Mouse (Mus musculus): ENCODE data around the gene Klhl12.
"Not testable (repeated sequence)": the region's sequence is repeated elsewhere in the genome, so short reads cannot be mapped to it uniquely, and the experiment has no call there.

Gene Klhl12

DNA sequence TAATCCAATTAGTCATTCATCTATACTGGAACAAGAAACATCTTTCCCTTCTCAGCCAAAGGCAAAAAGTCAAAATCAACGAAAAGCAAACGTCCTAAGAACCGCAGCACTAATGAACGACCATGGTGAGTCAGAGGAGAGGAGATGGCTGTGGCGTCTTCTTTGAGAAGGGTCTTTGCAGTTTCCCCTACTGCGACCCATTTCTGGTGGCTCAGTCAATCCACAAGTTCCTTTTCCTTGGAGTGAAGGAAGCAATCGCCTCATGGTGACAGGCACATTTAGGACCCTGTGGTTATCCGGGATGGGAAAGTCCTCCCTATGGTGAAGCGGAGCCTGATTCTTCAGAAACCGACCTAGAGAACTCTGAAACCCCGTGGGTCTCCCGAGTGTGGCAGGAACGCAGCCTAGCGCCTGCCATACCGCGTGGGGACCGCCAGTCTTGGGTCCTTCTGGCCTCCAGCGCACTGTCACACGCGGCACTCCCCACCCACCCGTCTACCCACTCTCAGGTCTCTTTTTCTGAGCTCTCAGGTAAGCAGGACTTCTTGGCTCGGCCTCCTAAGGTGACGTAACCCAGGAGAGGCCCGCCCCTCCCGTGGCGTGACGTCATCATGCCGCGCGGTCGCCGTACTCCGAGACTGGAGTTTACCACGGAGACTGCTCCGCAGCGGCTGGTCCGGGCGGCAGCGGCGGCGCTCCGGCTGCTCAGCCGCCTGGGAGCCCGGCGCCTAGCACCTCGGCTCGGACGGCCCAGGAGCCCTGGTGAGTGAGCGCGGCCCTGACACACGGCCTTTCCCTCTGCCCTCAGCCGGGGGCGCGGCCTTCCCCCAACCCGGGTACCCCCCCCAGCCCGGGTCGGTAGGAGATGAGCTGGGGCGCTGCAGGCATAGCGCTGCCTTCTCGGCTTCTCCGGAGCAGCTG lies at the start of gene Klhl12:
Gene Klhl12, plus strand, starts transcription at position 628 of the 921 bp plus-strand sequence.
- peak; percentile 97 for DNase-seq

DNA sequence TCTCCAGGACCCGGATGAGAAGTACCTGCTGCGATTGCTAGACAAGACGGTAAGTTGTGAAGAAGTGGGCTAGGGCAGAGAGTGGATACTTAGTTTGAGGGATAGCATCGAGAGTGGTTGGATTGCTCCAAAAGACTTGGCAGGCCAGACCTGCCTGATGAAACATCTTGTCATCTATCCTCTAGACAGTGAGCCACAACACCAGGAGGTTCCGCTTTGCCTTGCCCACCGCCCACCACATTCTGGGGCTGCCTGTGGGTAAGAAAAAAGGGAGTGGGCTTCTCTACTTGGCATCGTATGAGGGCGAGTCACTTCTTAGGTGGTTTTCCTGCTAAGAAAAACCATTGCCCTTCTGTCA lies 48.9 kb upstream of the Klhl12 start:
- DNase-seq, result no peak

DNA sequence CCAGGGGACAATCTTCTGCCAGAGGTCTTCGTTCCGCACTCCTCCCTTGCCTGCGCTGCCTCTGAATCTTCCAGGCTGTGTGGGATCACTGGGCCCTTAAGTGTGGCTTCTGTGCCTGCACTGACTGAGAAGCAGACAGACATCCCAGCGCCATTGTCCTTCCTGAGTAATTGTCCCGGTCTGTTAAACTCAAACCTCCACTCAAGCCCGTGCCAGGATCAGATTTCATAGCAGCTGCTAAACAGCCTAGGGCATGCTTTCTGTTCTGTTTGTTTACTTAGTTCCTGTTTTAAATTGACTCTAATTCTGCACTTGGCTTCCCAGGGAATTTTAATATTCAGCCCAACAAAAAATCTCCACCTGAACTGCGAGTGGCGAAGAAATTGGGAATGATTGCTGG lies 47.3 kb upstream of the Klhl12 start:
- no peak for DNase-seq

DNA sequence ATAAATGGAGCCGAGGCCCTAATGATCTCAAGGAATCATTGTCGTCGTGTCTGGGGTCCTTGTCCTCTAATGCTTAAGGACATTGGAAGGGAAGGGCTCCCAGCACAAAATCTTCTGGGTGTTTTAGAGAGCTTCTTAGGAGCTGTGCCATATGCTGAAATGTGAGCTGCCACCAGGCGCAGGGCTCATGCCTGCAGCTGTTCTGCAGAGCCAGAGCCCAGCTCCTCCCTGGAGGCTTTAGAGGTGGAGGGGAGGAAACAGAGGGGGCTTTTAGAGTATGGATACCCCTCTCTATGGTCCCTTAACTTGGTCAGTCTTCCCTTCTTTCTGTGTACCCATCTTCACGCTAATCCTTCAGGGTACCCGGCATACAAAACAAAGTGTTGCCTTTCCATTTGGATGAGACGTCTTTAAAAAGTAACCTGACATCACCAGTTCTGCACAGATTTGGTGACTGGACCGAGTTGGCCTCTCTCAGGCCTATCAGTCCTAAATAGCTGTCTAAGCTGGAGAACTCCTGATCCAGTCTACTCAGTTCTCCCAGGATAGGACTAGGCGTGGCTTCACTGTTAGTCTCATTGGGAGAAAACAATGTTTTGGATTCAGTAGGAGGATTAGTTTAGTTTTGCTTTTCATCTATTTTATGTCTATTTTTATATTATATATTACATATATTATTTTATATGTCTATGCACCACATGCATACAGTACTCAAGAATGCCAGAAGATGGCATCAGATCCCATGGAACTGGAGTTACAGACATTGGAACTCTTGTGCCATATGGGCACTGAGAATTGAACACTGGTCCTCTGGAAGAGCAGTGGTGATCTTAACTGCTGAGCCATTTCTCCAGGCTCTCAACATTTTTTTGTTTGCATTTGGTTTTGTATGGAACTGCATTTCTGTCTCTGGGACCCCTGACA lies 43.4 kb upstream of the Klhl12 start:
- no peak for DNase-seq

DNA sequence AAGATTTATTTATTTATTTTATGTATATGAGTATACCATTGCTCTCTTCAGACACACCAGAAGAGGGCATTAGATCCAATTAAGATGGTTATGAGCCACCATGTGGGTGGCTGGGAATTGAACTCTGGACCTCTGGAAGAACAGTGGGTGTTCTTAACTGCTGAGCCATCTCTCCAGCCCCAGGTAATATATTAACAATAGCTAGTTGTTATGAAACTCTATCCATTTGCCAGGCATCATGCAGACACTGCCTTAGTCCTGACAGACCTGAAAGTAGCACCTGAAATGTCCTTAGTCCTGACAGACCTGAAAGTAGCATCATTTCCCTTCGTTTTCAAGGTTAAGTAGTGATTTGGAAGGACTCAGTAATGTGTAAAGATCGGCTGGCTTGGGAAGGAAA lies 41.3 kb upstream of the Klhl12 start:
- no peak for DNase-seq

DNA sequence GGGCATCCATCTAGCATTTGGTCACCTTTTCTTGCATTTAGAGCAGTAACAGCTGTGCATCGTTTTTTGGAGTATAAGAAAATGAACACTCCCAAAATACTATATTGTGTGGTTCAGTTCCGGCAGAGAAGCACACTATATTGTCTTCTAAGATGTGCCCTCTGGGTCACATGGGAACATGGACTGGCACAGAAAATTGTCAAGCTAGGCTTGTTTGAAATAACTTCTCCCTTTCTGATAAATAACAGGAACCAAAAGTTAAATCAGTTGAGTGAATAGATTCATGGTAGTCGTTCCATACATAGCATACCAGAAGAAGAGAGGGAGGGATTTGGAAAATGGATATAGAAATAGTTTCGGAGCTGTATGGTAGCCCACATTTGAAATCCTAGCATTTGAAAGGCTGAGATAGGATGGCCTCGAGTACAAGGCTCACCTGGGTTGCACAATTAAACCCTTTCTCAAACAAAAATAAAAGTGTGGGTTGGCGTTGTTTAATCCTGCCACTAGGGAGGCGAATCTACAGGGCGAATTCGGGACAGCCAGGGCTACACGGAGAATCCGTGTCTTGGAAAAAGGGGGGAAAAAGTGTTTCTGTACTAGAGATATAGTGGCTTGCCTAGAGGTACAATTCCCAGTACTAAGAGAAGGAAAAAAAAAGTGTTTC lies 40.7 kb upstream of the Klhl12 start:
- no peak for DNase-seq

DNA sequence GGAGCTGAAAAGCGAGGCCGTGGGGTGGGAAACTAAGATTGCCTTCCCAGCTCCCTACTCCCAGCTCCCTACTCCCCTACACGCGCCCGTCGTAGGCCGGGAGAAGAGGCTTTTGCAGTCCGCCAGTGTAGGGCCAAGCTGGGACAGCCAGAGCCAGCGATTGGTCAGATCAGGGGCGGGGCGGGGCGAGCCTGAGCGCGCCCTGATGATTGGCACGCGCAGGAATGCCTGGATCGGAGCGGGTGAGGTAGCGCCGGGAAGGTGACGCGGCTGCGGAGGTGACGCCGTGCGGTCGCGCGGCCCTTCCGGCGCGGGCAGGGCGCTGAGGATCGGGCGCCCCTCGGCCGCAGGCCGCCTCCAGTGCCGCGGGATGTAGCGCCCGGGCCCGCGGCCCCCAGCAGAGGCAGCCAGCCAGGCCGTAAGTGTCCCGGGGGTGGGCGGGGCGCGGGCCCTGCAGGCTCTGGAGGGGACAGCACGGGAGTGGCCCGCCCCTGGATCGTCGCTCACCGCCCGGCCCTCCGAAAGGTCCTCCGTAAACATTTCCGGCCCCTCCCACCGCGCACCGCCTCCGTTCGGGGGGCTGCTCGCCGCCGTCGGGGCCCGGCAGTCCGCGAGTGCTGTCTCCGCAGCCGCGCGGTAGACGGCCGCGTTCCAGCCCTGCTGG lies 40.0 kb upstream of the Klhl12 start, which contains the start of gene Adipor1:
Gene Adipor1, plus strand, starts transcription at position 211 of the 664 bp plus-strand sequence.
- DNase-seq, result peak; percentile 99

DNA sequence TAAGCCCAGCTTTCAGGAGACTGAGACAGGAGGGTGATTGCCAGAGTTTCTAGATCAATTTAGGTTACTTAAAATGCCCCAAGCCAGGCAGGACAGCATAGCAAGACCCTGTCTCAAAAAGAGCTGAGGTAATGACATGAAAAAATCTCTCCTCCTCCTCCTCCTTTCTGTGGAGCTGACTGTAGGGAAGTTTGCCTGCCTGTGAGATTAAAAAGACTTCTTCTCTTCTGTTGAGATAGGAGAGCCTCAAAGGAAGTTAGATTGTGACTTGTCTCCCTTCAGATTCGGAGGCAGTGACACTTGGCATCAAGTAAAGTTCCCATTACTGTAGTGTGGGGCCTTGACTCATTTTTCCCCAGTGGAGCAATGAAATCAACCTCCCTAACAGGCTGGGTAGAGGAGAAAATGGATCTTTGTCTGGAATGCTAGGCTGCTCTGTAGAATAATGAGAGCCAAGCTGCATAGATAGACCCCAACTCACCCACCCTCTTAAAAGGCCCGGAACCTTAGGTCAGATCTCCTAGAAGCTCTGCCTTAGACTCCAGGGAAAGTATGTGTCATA lies 36.8 kb upstream of the Klhl12 start:
- DNase-seq, result no peak

DNA sequence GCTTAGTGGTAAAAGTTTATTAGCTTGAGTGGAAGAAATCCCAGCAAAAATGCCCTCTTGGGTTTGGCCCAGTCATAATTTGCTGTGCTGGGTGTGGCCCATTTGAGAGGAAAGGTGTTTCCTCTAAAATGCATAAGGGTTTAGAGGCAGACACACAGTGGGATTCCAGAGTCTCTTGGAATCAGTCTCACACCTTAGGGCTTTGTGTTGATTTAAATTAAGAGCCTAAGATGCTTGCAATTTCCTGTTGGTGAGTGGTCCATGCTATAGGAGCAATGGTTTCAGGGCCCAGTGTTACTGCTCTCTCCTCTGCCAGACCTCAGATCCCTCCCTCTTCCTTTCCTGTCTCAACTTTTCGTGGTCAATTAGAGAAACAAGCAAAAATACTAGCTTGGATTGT lies 36.2 kb upstream of the Klhl12 start:
- DNase-seq, result peak; percentile 39

DNA sequence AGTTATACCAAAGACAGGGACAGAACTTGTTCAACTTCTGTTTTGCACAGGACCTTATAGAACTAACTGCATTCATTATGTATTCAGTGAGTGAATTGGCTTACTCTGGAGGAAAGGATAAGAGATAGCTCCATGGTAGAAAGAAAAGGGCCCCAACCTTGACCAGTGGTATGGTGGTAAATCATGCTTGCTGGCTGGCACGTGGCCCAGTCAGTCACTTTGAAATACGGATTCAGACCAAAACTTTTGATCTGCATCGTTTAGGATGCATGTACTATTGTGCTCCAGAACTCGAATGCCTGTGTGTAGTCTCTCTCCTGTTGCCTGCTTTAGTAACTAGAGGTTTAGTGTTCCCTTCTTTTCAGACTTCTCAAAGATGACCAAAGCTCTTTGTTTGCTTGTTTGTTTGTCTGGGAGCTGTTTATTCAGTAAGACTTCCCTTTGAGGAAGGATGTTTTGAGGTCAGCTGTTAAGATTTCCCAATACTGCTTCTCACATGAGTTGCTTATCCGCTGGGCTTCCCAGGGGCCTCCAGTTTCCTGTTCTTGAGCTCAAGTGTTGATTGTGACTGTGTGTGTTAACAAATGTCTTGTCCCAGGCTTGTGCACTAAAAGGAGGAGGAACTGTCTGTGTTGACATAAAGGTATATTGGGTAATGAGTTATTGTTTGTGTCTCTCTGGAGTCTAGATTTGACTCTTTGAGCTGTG lies 35.4 kb upstream of the Klhl12 start:
- DNase-seq, result no peak

DNA sequence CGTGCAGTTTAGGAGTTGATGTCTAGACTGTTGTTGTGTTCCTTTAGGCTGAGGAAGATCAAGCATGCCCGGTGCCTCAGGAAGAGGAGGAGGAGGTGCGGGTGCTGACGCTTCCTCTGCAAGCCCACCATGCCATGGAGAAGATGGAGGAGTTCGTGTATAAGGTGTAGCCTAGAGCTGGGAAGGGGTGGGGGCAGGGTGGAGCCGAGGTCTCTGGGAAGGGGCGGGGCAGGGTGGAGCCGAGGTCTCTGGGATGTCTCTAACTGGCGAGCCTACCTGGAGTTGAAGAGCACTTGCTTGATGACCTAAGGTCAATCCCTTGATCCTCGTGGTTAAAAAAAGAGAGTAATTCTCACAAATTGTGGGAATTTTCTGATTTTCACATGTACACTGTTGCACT lies 31.4 kb upstream of the Klhl12 start:
- DNase-seq, result peak; percentile 93

DNA sequence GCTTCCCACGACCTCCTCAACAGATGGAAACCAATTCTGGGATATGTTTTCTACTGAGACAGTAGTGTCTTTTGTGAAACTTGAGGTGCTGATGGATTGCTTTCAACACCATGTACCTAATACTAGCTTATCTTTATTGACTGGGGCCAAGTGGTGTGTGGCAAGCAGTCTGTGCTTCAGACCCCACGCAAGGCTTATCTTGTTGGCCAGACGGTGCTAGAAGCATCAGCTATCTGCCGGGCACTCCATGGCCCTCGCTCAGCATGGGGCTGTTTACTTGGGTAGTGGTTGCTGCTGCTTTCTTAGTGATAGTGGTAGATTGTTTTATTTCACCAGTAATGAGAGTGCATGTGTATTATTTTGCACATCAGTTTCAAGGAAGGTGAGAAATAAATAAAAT lies 29.0 kb upstream of the Klhl12 start:
- DNase-seq, result peak; percentile 93

DNA sequence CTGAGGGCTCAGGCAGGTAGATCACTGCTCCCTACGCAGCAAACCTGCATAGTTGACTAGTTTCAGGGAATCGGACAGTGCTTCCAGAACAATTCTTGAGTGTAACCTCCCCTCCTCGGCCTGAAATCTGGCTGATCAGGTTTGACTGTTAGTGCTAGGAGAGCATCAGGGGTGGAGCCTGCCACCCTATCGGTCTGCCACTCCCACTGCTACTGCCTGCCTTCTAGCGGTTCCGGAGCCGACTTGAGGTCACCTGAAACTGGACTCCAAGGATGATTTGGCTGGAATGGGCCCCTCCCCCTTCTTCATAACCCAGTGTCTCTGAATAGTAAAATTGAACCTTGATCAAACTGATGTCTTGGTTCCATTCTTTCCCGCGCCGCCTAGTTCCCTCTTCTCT lies 22.3 kb upstream of the Klhl12 start:
- no peak for DNase-seq

DNA sequence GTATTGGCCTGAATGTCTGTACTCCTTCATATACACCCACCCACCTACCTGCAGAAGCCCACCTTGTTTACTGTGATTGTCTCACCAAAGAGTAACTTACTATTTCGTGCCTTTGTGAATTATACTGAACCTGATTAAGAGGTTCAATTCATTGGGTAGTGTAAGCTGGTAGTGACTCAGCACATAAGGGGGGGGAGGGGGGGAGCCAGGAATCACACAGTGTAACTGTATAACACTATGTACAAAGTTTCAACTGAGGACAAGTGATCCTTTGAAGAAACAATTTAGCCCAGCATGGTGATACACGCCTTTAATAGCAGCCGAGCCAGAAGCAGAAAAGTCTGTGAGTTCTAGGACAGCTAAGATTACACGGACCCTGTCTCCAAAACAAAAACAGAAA lies 21.9 kb upstream of the Klhl12 start:
- no peak for DNase-seq

DNA sequence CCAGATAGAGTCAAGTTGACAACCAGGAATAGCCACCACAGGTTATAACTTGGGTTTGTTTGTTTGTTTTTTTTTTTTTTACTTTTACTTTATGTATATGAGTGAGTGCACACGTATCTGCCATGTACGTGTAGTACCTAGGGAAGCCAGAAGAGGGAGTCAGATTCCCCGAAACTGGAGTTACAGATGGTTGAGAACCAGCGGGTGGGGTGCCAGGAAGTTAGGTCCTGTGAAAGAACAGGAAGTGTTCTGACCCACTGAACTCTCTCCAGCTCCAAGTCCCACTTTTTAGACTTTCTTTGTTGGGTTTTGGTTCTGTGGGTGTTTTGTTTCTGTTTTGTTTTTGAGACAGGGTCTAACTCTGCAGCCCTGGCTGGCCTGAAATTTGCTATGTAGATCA lies 19.9 kb upstream of the Klhl12 start:
- DNase-seq, result peak; percentile 68

DNA sequence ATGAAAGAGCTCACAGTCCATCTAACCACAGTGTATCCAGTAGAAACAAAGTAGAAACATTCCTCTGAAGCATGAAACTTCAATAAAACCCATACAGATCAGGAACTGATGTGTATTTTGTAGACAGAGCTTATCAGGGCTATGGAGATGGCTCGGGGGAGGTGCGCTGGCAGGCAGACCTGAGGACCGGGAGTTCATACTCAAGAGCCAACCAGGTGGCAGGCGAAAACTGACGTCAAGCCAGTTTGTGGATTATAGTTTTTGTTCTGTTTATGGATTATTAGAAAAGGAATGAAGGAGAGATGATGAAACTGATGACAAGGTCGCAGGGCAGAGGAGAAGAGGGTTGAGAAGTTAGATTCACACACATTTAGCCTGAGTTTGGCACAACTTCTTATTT lies 14.9 kb upstream of the Klhl12 start:
- no peak for DNase-seq

DNA sequence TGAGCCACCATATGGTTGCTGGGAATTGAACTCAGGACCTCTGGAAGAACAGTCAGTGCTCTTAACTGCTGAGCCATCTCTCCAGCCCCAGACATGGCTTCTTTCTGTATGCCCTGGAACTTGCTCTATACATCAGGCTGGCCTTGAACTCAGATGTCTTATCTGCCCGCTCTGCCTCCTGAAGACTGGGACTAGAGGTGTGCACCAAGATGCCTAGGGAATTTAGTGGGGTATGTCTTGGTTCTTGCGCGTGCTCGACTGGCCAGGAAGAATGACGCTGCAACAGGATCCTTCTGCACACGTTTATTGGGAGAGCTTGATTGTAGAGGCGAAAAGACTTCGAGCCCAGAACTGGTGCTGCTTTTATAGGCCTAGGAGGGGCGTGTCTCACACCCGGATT lies 13.6 kb upstream of the Klhl12 start:
- not testable (repeated sequence) for DNase-seq

DNA sequence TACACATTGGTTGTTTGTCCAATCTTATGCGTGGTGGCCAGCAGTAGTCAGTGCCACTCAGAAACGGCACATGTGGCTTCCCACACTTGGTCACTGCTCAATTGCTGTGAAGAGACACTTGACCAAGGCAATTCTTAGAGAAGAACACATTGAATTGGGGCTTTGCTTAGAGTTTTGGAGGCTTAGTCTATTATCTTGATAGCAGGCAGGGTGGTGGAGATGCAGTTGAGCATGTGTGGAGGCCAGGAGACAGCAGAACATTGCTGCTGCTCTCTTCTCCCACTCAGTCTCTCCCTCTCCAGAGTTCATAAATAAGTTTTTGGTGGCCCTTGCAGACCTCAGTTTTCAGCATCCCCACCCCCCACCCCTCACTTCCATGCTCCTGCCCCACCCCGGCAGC lies 12.9 kb upstream of the Klhl12 start:
- no peak for DNase-seq

DNA sequence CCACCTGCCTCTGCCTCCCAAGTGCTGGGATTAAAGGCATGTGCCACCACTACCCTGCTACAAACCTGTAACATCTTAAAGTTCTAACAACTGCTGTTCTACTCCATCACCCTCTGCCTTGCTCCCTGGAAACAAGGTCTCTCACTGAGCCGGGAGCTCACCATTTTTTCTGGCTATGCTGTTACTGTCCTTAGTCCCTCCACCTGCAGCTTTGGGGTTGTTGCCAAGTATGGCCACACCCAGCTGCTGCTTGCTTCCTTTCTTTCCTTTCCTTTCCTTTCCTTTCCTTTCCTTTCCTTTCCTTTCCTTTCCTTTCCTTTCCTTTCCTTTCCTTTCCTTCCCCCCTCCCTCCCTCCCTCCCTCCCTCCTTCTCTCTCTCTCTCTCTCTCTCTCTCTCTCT lies 12.0 kb upstream of the Klhl12 start:
- not testable (repeated sequence) for DNase-seq

DNA sequence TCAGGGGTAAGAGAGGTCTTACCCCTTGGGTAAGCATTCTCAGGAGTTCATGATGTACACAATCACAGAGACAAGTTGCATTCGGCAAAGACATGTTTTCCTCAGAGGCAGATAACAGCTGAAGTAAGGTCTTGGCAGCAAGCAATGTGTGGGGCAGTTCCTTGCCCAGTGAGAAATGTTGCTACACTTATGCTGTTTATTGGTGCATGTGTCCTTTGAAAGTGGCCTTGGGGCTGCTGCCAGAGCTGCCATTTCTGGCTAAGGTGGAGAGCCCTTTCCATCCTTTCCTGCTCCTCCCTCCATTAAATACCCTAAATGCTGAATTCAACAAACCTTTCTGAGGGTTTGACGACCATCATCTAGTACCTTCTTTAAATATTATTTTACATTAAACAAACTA lies 9.9 kb upstream of the Klhl12 start:
- no peak for DNase-seq

DNA sequence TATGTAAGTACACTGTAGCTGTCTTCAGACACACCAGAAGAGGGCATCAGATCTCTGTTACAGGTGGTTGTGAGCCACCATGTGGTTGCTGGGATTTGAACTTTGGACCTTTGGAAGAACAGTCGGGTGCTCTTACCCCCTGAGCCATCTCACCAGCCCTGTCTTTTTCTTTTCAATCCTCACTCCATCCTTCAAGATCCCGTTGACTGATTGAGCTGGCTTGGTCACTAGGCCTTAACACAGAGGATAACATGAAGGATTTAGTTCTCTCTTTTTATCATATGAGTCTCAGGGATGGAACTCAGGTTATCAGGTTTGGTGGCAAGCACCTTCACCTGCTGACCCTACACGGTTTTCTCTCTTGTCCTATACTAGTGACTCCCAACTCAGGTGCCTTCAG lies 6.8 kb upstream of the Klhl12 start:
- DNase-seq, result not testable (repeated sequence)

DNA sequence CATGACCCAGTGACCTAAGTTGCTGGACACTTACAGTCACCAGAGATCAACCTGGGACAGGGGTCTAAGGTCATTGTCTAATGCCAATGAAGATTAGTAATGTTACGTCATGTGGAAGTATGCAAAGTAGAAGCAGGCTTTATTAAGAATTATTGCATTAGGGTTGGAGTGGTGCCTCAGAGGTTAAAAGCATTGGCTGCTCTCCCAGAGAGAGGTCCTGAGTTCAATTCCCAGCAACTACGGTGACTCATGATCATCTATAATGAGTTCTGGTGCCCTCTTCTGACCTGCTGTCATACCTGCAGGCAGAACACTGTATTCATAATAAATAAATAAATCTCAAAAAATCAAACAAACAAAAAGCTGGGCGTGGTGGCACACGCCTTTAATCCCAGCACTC lies 5.1 kb upstream of the Klhl12 start:
- no peak for DNase-seq

All from liver (tissue).